Mouse (Mus musculus) heart, embryonic 15.5 days (tissue): ENCODE measurements around the gene Zfp775. TPM values are rescaled to one million over a fixed set of nuclear protein-coding genes. Genes with fewer than 3 reads are reported as not detected.

Experiments
- ATAC-seq: fragments of 200-750 bp; cut with Nextera tagmentation; replicated peaks from 2 replicates; pipeline ENCODE4 v1.8.0; 2017; ENCODE audit warnings: low read depth, moderate TSS enrichment; ENCODE audit not compliant: insufficient number of reproducible peaks, insufficient read depth, low FRiP score
- H3K27ac ChIP-seq: fragments of 300-500 bp; sonication (generic); 2 replicates; pipeline ENCODE4 v1.5.1; 2015; ENCODE audit warnings: mild to moderate bottlenecking, inconsistent platforms
- H3K27me3 ChIP-seq: fragments of 300-500 bp; sonication (generic); 2 replicates; pipeline ENCODE4 v1.6.1; 2015; ENCODE audit warnings: inconsistent platforms
- H3K36me3 ChIP-seq: fragments of 300-500 bp; sonication (generic); 2 replicates; pipeline ENCODE4 v1.6.1; 2015; ENCODE audit warnings: mild to moderate bottlenecking, inconsistent platforms
- H3K4me1 ChIP-seq: fragments of 300-500 bp; sonication (generic); replicated peaks from 2 replicates; pipeline ENCODE4 v1.6.1; 2015; ENCODE audit warnings: inconsistent platforms
- H3K4me2 ChIP-seq: fragments of 300-500 bp; sonication (generic); 2 replicates; pipeline ENCODE4 v1.6.1; 2015; ENCODE audit warnings: inconsistent platforms, mild to moderate bottlenecking, moderate library complexity
- H3K4me3 ChIP-seq: fragments of 300-500 bp; sonication (generic); 2 replicates; pipeline ENCODE4 v1.5.1; 2015; ENCODE audit warnings: mild to moderate bottlenecking, inconsistent platforms
- H3K9ac ChIP-seq: fragments of 300-500 bp; sonication (generic); 2 replicates; pipeline ENCODE4 v1.6.1; 2015; ENCODE audit warnings: mild to moderate bottlenecking, inconsistent platforms
- H3K9me3 ChIP-seq: fragments of 300-500 bp; sonication (generic); replicated peaks from 2 replicates; pipeline ENCODE4 v1.6.1; 2016; ENCODE audit warnings: inconsistent platforms
- WGBS: fragments of 180-500 bp; shearing (Covaris S2); methylation state at CpG from one replicate; pipeline ENCODE4 v1.1.7; 2015; ENCODE audit warnings: mixed read lengths; 5-methylcytosine and 5-hydroxymethylcytosine counted together
- polyA plus RNA-seq: library from polyadenylated mRNA; unstranded; fragments of >200 nt; fragmentation: Nextera tagmentation; extraction: Ambion mirVana; gene quantifications from 2 replicates; pipeline ENCODE4 v1.2.1, GENCODE M21; 2015

The Zfp775 gene
- polyA plus RNA-seq, 1 experiment from 2014 or later: 7.3 TPM

DNA sequence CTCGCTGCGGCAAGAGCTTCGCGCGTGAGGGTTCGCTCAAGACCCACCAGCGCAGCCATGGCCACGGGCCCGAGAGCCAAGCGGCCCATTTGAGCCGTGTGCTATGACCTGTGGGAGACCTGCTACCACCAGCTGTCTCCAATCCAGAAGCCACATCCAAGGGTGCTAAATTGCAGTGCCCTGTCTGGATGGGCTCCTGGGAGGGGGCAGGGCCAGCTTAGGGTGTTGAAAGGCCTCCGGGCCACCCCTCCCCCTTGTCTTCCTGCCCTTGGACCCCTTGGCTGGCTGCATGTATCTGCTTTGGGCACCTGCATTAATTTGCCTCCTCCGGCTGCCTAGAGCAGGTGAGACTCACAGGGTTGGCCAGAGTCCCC lies 27.8 kb downstream of the Zfp775 start:
- Histone ChIP-seq H3K9me3 (no peaks in the 10 kb centered on the region), H3K27ac (no peak overlapping the region), H3K27me3 (peaks cover 23% of the 10 kb centered on the region), H3K4me3 (peak overlapping the region; percentile 46), H3K4me2 (peak overlapping the region; percentile 88), H3K36me3 (no peaks in the 10 kb centered on the region), H3K4me1 (peaks cover 24% of the 10 kb centered on the region), H3K9ac (peak overlapping the region; percentile 43)
- ATAC-seq: no peak
- 21% methylated on average over 13 of the region's 13 CpGs for WGBS

- no peak overlapping the region for H3K4me3 ChIP-seq
- H3K9ac ChIP-seq: no peak overlapping the region
- H3K9me3 ChIP-seq: no peaks in the 10 kb centered on the region
- peaks cover 23% of the 10 kb centered on the region for H3K27me3 ChIP-seq
- no peaks in the 10 kb centered on the region for H3K36me3 ChIP-seq
- 76% methylated on average over 8 of the region's 8 CpGs for WGBS
- H3K4me2 ChIP-seq: no peak overlapping the region
- peaks cover 24% of the 10 kb centered on the region for H3K4me1 ChIP-seq
- ATAC-seq: no peak
- H3K27ac ChIP-seq: no peak overlapping the region
Observed at GRCm38 (mm10) chr6:48630831-48631230, 29.0 kb downstream of the Zfp775 start.

DNA sequence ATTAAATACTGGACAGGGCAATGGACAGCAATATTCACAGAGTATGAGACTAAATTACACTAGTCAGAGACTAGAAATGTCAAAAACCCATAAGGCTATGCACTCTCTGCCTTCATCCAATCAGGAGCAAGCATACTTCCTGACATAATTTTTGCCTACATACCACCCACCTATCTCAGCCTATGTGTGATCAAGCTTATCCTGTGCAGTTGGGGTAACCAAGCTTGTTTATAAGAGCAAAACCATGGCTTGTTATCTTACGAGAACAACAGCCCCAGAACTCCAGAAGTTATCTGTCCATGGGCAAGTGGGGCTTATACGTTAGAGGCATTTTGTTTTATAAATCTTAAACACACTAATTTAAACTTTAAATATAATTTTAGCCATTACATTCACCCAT lies 33.2 kb downstream of the Zfp775 start:
- H3K27me3 ChIP-seq: peaks cover 4% of the 10 kb centered on the region; the same call in 1 of the 2 replicates
- H3K4me3 ChIP-seq: no peak overlapping the region
- H3K36me3 ChIP-seq: no peaks in the 10 kb centered on the region
- H3K9me3 ChIP-seq: no peaks in the 10 kb centered on the region
- H3K4me1 ChIP-seq: peaks cover 10% of the 10 kb centered on the region
- no peak overlapping the region for H3K9ac ChIP-seq
- WGBS: 77% methylated on average over 2 of the region's 2 CpGs
- H3K27ac ChIP-seq: no peak overlapping the region
- no peak overlapping the region for H3K4me2 ChIP-seq
- ATAC-seq: no peak

DNA sequence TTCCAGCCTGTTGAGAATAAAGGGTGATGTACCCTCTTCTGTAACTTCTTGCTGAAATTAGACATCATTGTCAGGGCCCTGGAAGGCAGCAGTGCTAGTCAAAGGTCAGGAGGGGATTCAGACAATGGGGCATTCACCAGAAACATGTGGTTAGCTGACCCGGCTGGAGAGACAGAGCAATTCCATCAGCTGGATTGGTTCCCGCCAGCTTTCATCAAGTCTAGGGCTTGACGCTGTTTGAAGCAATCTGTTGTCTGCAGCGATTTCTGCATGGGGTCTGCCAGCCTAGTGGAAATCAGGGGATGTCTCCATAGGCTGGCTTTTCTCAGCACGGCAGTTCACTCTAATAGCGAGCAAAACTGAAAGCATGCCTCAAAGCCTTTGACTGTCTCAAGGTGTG lies 34.7 kb downstream of the Zfp775 start:
- no peaks in the 10 kb centered on the region for H3K36me3 ChIP-seq
- ATAC-seq: no peak
- no peak overlapping the region for H3K9ac ChIP-seq
- no peak overlapping the region for H3K4me3 ChIP-seq
- no peak overlapping the region for H3K4me2 ChIP-seq
- peaks cover 10% of the 10 kb centered on the region for H3K4me1 ChIP-seq
- H3K27ac ChIP-seq: no peak overlapping the region
- H3K9me3 ChIP-seq: no peaks in the 10 kb centered on the region
- no peaks in the 10 kb centered on the region for H3K27me3 ChIP-seq
- WGBS: 36% methylated on average over 6 of the region's 6 CpGs

GRCm38 (mm10) chr6:48637811-48638500 lies 36.1 kb downstream of the Zfp775 start:
- no peak overlapping the region for H3K9ac ChIP-seq
- no peak for ATAC-seq
- H3K36me3 ChIP-seq: no peaks in the 10 kb centered on the region
- no peak overlapping the region for H3K27ac ChIP-seq
- H3K4me1 ChIP-seq: peaks cover 10% of the 10 kb centered on the region
- whole genome bisulfite sequencing: 61% methylated on average over 6 of the region's 6 CpGs
- no peak overlapping the region for H3K4me3 ChIP-seq
- no peaks in the 10 kb centered on the region for H3K27me3 ChIP-seq
- H3K4me2 ChIP-seq: no peak overlapping the region
- no peaks in the 10 kb centered on the region for H3K9me3 ChIP-seq

- WGBS: 59% methylated on average over 2 of the region's 2 CpGs
- no peaks in the 10 kb centered on the region for H3K9me3 ChIP-seq
- peaks cover 10% of the 10 kb centered on the region for H3K4me1 ChIP-seq
- no peak overlapping the region for H3K4me3 ChIP-seq
- no peak overlapping the region for H3K4me2 ChIP-seq
- no peak for ATAC-seq
- H3K27me3 ChIP-seq: no peaks in the 10 kb centered on the region
- H3K36me3 ChIP-seq: no peaks in the 10 kb centered on the region
- H3K27ac ChIP-seq: no peak overlapping the region
- H3K9ac ChIP-seq: no peak overlapping the region
Observed at GRCm38 (mm10) chr6:48638553-48638952, 36.7 kb downstream of the Zfp775 start.

- WGBS: 64% methylated on average over 6 of the region's 6 CpGs
- H3K36me3 ChIP-seq: no peaks in the 10 kb centered on the region
- no peak overlapping the region for H3K27ac ChIP-seq
- no peaks in the 10 kb centered on the region for H3K27me3 ChIP-seq
- no peaks in the 10 kb centered on the region for H3K9me3 ChIP-seq
- no peak overlapping the region for H3K4me3 ChIP-seq
- peaks cover 12% of the 10 kb centered on the region for H3K4me1 ChIP-seq
- H3K9ac ChIP-seq: no peak overlapping the region
- no peak overlapping the region for H3K4me2 ChIP-seq
- no peak for ATAC-seq
Observed at GRCm38 (mm10) chr6:48641391-48641790, 39.5 kb downstream of the Zfp775 start.

GRCm38 (mm10) chr6:48642764-48643292 lies 41.0 kb downstream of the Zfp775 start:
- WGBS: 18% methylated on average over 4 of the region's 4 CpGs
- Histone ChIP-seq H3K36me3 (no peaks in the 10 kb centered on the region), H3K27ac (no peak overlapping the region), H3K4me2 (no peak overlapping the region), H3K4me3 (no peak overlapping the region), H3K27me3 (no peaks in the 10 kb centered on the region), H3K9ac (no peak overlapping the region), H3K9me3 (no peaks in the 10 kb centered on the region), H3K4me1 (peaks cover 3% of the 10 kb centered on the region; the same call in 1 of the 2 replicates)
- ATAC-seq: no peak

DNA sequence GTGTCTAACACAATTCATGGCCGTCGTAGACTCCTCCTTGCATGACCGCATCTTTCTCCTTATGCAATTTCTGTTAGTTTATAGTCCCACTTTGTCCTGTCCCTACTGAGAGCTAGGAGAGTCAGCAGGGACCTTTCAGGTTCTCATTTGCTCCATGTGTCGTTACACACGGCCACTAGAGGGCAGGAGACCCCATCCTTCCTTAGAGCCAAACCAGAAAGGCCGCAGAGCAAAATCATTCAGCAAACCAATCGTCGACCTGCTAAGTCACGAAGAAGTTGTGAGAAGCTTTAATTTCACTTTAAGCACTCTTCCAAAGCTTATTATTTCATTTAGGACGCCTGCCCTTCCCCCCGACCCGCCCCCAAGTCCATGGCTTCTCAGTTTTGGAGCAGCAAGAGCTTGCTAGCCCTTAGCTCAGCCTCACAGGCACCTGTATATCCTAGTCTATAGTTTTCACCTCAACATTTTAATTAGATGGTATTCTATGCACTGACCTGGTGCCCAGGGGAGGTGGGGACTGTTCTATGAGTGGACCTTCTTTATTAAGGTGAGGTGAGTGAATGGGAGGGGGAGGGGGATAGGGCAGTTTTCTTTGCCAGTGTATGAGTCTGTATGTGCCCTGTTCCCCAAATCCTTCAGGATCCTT lies 43.9 kb downstream of the Zfp775 start:
- no peaks in the 10 kb centered on the region for H3K36me3 ChIP-seq
- no peak for ATAC-seq
- H3K9me3 ChIP-seq: no peaks in the 10 kb centered on the region
- H3K4me3 ChIP-seq: no peak overlapping the region
- H3K9ac ChIP-seq: no peak overlapping the region
- H3K4me2 ChIP-seq: 0 out of 2 replicates have a peak overlapping the region, but pooled peaks have one; percentile 10
- peaks cover 3% of the 10 kb centered on the region; the same call in 1 of the 2 replicates for H3K4me1 ChIP-seq
- WGBS: 7% methylated on average over 12 of the region's 12 CpGs
- no peak overlapping the region for H3K27ac ChIP-seq
- H3K27me3 ChIP-seq: no peaks in the 10 kb centered on the region

GRCm38 (mm10) chr6:48646309-48646690 lies 44.4 kb downstream of the Zfp775 start:
- WGBS: 60% methylated on average over 4 of the region's 4 CpGs
- Histone ChIP-seq H3K27ac (no peak overlapping the region), H3K36me3 (no peaks in the 10 kb centered on the region), H3K4me2 (no peak overlapping the region), H3K27me3 (no peaks in the 10 kb centered on the region), H3K4me3 (no peak overlapping the region), H3K9me3 (no peaks in the 10 kb centered on the region), H3K9ac (no peak overlapping the region), H3K4me1 (peaks cover 3% of the 10 kb centered on the region; the same call in 1 of the 2 replicates)
- ATAC-seq: no peak

- Histone ChIP-seq H3K4me3 (peak within 1 kb of the TSS; percentile 25; the same call in 1 of the 2 replicates), H3K27ac (no peak within 1 kb of the TSS), H3K27me3 (no peaks in the 10 kb centered on the region), H3K4me2 (peak within 1 kb of the TSS; percentile 43), H3K9ac (no peak within 1 kb of the TSS), H3K9me3 (no peaks in the 10 kb centered on the region), H3K4me1 (peaks cover 3% of the 10 kb centered on the region; the same call in 1 of the 2 replicates), H3K36me3 (no peaks in the 10 kb centered on the region)
- 26% methylated on average over 3 of the region's 3 CpGs for WGBS
- peak; percentile 79; the same call in 1 of the 2 replicates for ATAC-seq
Observed at GRCm38 (mm10) chr6:48646995-48647394, 45.1 kb downstream of the Zfp775 start, which contains the start of gene Gimap8. TSS of gene Gimap8 (plus strand) at chr6:48647234.
